30 mouse cellular contexts compared by ENCODE assay signal in genomic region chr11:33396275-33396674, GRCm38 (mm10).
"Had no signal": no experiment of that assay in that cellular context is flagged by ENCODE, and none has a peak within 500 bp of the region (broad histone marks: within the 10 kb centered on the region; RNA-seq: fewer than 3 reads in every experiment).

No protein-coding gene starts in this region.

- H3K27me3 ChIP-seq: limb, embryonic 12.5 days; limb, embryonic 13.5 days; limb, embryonic 15.5 days; liver, embryonic 12.5 days; liver, embryonic 13.5 days; liver, embryonic 15.5 days; lung, embryonic 15.5 days; megakaryocyte, embryonic 14.5 days; midbrain, embryonic 12.5 days; midbrain, embryonic 13.5 days; midbrain, embryonic 15.5 days; neural tube, embryonic 12.5 days had no signal

- H3K4me2 ChIP-seq: limb, embryonic 12.5 days; limb, embryonic 13.5 days; limb, embryonic 15.5 days; liver, embryonic 11.5 days; liver, embryonic 12.5 days; liver, embryonic 13.5 days; liver, embryonic 15.5 days; lung, embryonic 14.5 days; lung, embryonic 15.5 days; midbrain, embryonic 11.5 days; midbrain, embryonic 12.5 days; midbrain, embryonic 13.5 days; midbrain, embryonic 15.5 days; neural tube, embryonic 12.5 days had no signal

- H3K9ac ChIP-seq: limb, embryonic 12.5 days; limb, embryonic 13.5 days; limb, embryonic 15.5 days; liver, embryonic 12.5 days; liver, embryonic 13.5 days; liver, embryonic 14.5 days; liver, embryonic 15.5 days; liver, postnatal 0 days; lung, embryonic 14.5 days; lung, embryonic 15.5 days; midbrain, embryonic 12.5 days; midbrain, embryonic 13.5 days; midbrain, embryonic 15.5 days; neural tube, embryonic 12.5 days had no signal

- H3K4me3 ChIP-seq: limb, embryonic 10.5 days; limb, embryonic 12.5 days; limb, embryonic 13.5 days; limb, embryonic 15.5 days; liver, embryonic 12.5 days; liver, embryonic 13.5 days; liver, embryonic 15.5 days; lung, embryonic 15.5 days; megakaryocyte, embryonic 14.5 days; midbrain, embryonic 10.5 days; midbrain, embryonic 12.5 days; midbrain, embryonic 13.5 days; midbrain, embryonic 15.5 days; myocyte; neural tube, embryonic 12.5 days had no signal

- H3K36me3 ChIP-seq: limb, embryonic 10.5 days; limb, embryonic 12.5 days; limb, embryonic 13.5 days; limb, embryonic 15.5 days; liver, embryonic 12.5 days; liver, embryonic 13.5 days; liver, embryonic 15.5 days; lung, embryonic 15.5 days; midbrain, embryonic 10.5 days; midbrain, embryonic 12.5 days; midbrain, embryonic 13.5 days; midbrain, embryonic 15.5 days; neural tube, embryonic 12.5 days had no signal

- DNase-seq: left cerebral cortex, postnatal 4 days; liver; liver, embryonic 13.5 days; liver, postnatal 0 days; lung, adult 18-20 months; lung, adult 2 months; lung, embryonic 14.5 days; lung, postnatal 10 days; lung, postnatal 14 days; lung, postnatal 36 days; lung, postnatal 4 days; midbrain, embryonic 14.5 days had no signal

- H3K4me1 ChIP-seq: limb, embryonic 10.5 days; limb, embryonic 12.5 days; limb, embryonic 13.5 days; limb, embryonic 15.5 days; liver, embryonic 12.5 days; liver, embryonic 13.5 days; liver, embryonic 15.5 days; lung, embryonic 15.5 days; megakaryocyte, embryonic 14.5 days; midbrain, embryonic 10.5 days; midbrain, embryonic 12.5 days; midbrain, embryonic 13.5 days; midbrain, embryonic 15.5 days had no signal

- H3K27ac ChIP-seq: limb, embryonic 10.5 days; limb, embryonic 12.5 days; limb, embryonic 13.5 days; limb, embryonic 15.5 days; liver, embryonic 12.5 days; liver, embryonic 13.5 days; liver, embryonic 14.5 days; liver, embryonic 15.5 days; lung, embryonic 15.5 days; macrophage; midbrain, embryonic 10.5 days; midbrain, embryonic 12.5 days; midbrain, embryonic 13.5 days; midbrain, embryonic 15.5 days; neural tube, embryonic 12.5 days had no signal

- H3K9me3 ChIP-seq: limb, embryonic 10.5 days; limb, embryonic 12.5 days; limb, embryonic 13.5 days; limb, embryonic 15.5 days; liver, embryonic 12.5 days; liver, embryonic 13.5 days; liver, embryonic 15.5 days; lung, embryonic 15.5 days; megakaryocyte, embryonic 14.5 days; midbrain, embryonic 10.5 days; midbrain, embryonic 12.5 days; midbrain, embryonic 13.5 days; midbrain, embryonic 15.5 days; neural tube, embryonic 12.5 days had no signal
